Mouse (Mus musculus) lung, embryonic 14.5 days (tissue): ENCODE measurements at regions not wholly inside any gene's neighbourhood (a gene's known extent, or its start where the extent isn't known, plus 50 kb on each side); places are given as distances from the start of the nearest gene placed in this dataset.

Source experiments
- ATAC-seq: fragments of 200-750 bp; cut with Nextera tagmentation; 2 replicates; pipeline ENCODE4 v1.8.0; 2017; ENCODE audit warnings: mild to moderate bottlenecking, moderate TSS enrichment, moderate library complexity; ENCODE audit not compliant: insufficient read depth
- DNase-seq: peaks from one replicate; pipeline ENCODE4 v3.0.0-alpha.2; 2015
- H3K27ac ChIP-seq: fragments of 300-500 bp; sonication (generic); 2 replicates; pipeline ENCODE4 v1.5.1; 2014; ENCODE audit warnings: low read depth, mild to moderate bottlenecking, moderate library complexity
- H3K27me3 ChIP-seq: fragments of 300-500 bp; sonication (generic); 2 replicates; pipeline ENCODE4 v1.6.1; 2014; ENCODE audit warnings: low read length, control low read depth; ENCODE audit not compliant: insufficient read depth
- H3K36me3 ChIP-seq: fragments of 300-500 bp; sonication (generic); 2 replicates; pipeline ENCODE4 v1.6.1; 2014; ENCODE audit warnings: control low read depth; ENCODE audit not compliant: insufficient read depth
- H3K4me1 ChIP-seq: fragments of 300-500 bp; sonication (generic); 2 replicates; pipeline ENCODE4 v1.6.1; 2014; ENCODE audit warnings: antibody characterized with exemption, control low read depth; ENCODE audit not compliant: insufficient read depth
- H3K4me2 ChIP-seq: fragments of 300-500 bp; sonication (generic); 2 replicates; pipeline ENCODE4 v1.6.1; 2014; ENCODE audit warnings: mild to moderate bottlenecking
- H3K4me3 ChIP-seq: fragments of 300-500 bp; sonication (generic); 2 replicates; pipeline ENCODE4 v1.5.1; 2014; ENCODE audit warnings: low read depth, low read length
- H3K9ac ChIP-seq: fragments of 300-500 bp; sonication (generic); 2 replicates; pipeline ENCODE4 v1.6.1; 2014
- H3K9me3 ChIP-seq: fragments of 300-500 bp; sonication (generic); 2 replicates; pipeline ENCODE4 v1.6.1; 2016; ENCODE audit warnings: low read depth, low read length, control low read depth
- CTCF ChIP-seq: IDR thresholded peaks from 2 replicates; pipeline ENCODE4 v1.5.1; 2016; ENCODE audit warnings: antibody characterized with exemption, low read depth
- WGBS: fragments of 180-500 bp; shearing (Covaris S2); extraction: QIAGEN DNeasy Blood & Tissue Kit; methylation state at CpG from one replicate; pipeline ENCODE4 v1.1.7; 2014; 5-methylcytosine and 5-hydroxymethylcytosine counted together

GRCm38 (mm10) chr1:42365648-42366324 lies 329.8 kb upstream of the Pou3f3 start:
- H3K4me1 ChIP-seq, result no peaks in the 10 kb centered on the region
- ATAC-seq, result no peak
- H3K4me2 ChIP-seq, result no peak overlapping the region
- no peaks in the 10 kb centered on the region for H3K9me3 ChIP-seq
- DNase-seq, result no peak
- TF ChIP-seq CTCF, result no peak
- H3K4me3 ChIP-seq, result no peak overlapping the region
- H3K36me3 ChIP-seq, result no peaks in the 10 kb centered on the region
- H3K27ac ChIP-seq, result no peak overlapping the region
- 62% methylated on average over 4 of the region's 4 CpGs for WGBS
- no peaks in the 10 kb centered on the region for H3K27me3 ChIP-seq
- no peak overlapping the region for H3K9ac ChIP-seq

GRCm38 (mm10) chr1:42387919-42388684 lies 307.5 kb upstream of the Pou3f3 start:
- H3K4me1 ChIP-seq, result no peaks in the 10 kb centered on the region
- ATAC-seq (no peak), DNase-seq (no peak)
- H3K36me3 ChIP-seq, result no peaks in the 10 kb centered on the region
- H3K27me3 ChIP-seq, result no peaks in the 10 kb centered on the region
- no peaks in the 10 kb centered on the region for H3K9me3 ChIP-seq
- no peak for TF ChIP-seq CTCF
- H3K27ac ChIP-seq, result no peak overlapping the region
- H3K4me2 ChIP-seq, result no peak overlapping the region
- 35% methylated on average over 18 of the region's 18 CpGs for WGBS
- H3K9ac ChIP-seq, result no peak overlapping the region
- H3K4me3 ChIP-seq, result no peak overlapping the region

- H3K27me3 ChIP-seq, result no peaks in the 10 kb centered on the region
- TF ChIP-seq CTCF, result no peak
- H3K9me3 ChIP-seq, result no peaks in the 10 kb centered on the region
- H3K27ac ChIP-seq, result no peak overlapping the region
- no peak overlapping the region for H3K4me2 ChIP-seq
- ATAC-seq, result no peak
- 87% methylated on average over 6 of the region's 6 CpGs for WGBS
- no peaks in the 10 kb centered on the region for H3K4me1 ChIP-seq
- H3K9ac ChIP-seq, result no peak overlapping the region
- no peak overlapping the region for H3K4me3 ChIP-seq
- no peaks in the 10 kb centered on the region for H3K36me3 ChIP-seq
- no peak for DNase-seq
These were observed 306.8 kb upstream of the Pou3f3 start for GRCm38 (mm10) chr1:42388740-42389139.

GRCm38 (mm10) chr1:42395651-42396260 lies 299.8 kb upstream of the Pou3f3 start:
- Histone ChIP-seq H3K4me3 (no peak overlapping the region), H3K27me3 (no peaks in the 10 kb centered on the region), H3K9ac (no peak overlapping the region), H3K4me1 (no peaks in the 10 kb centered on the region), H3K9me3 (no peaks in the 10 kb centered on the region), H3K36me3 (no peaks in the 10 kb centered on the region), H3K27ac (no peak overlapping the region), H3K4me2 (no peak overlapping the region)
- 78% methylated on average over 13 of the region's 13 CpGs for WGBS
- no peak for TF ChIP-seq CTCF
- ATAC-seq, result no peak
- no peak for DNase-seq

GRCm38 (mm10) chr1:42398461-42399154 lies 297.0 kb upstream of the Pou3f3 start:
- DNase-seq (no peak), ATAC-seq (no peak)
- H3K36me3 ChIP-seq, result no peaks in the 10 kb centered on the region
- H3K27me3 ChIP-seq, result no peaks in the 10 kb centered on the region
- WGBS, result 27% methylated on average over 8 of the region's 8 CpGs
- no peaks in the 10 kb centered on the region for H3K4me1 ChIP-seq
- TF ChIP-seq CTCF, result no peak
- no peak overlapping the region for H3K4me2 ChIP-seq
- H3K9ac ChIP-seq, result no peak overlapping the region
- H3K4me3 ChIP-seq, result no peak overlapping the region
- no peak overlapping the region for H3K27ac ChIP-seq
- no peaks in the 10 kb centered on the region for H3K9me3 ChIP-seq

- no peak overlapping the region for H3K27ac ChIP-seq
- H3K27me3 ChIP-seq, result no peaks in the 10 kb centered on the region
- DNase-seq (no peak), ATAC-seq (no peak)
- H3K4me1 ChIP-seq, result no peaks in the 10 kb centered on the region
- WGBS, result 70% methylated on average over 21 of the region's 21 CpGs
- no peak overlapping the region for H3K4me3 ChIP-seq
- H3K9me3 ChIP-seq, result no peaks in the 10 kb centered on the region
- H3K4me2 ChIP-seq, result no peak overlapping the region
- H3K9ac ChIP-seq, result no peak overlapping the region
- H3K36me3 ChIP-seq, result no peaks in the 10 kb centered on the region
- TF ChIP-seq CTCF, result no peak
These were observed 279.6 kb upstream of the Pou3f3 start for GRCm38 (mm10) chr1:42415817-42416538.
